Mouse (Mus musculus) left cerebral cortex, adult 18-20 months (tissue): Measurements from ENCODE around the gene Wdr34. TPM values are rescaled to one million over a fixed set of nuclear protein-coding genes. Genes with fewer than 3 reads are reported as not detected.
"Not testable (repeated sequence)": the region's sequence is repeated elsewhere in the genome, so short reads cannot be mapped to it uniquely, and the experiment has no call there.

Experiments used
- DNase-seq, 2 experiments: peaks; one replicate each; pipeline ENCODE4 v3.0.0; 2021 to 2022; ENCODE audit warnings: low spot score in 2 of 2, mixed read lengths in 1 of 2
- total RNA-seq, 2 experiments: library from RNA; stranded (reverse); gene quantifications; 2 replicates each; pipeline ENCODE4 v1.2.3; 2021

Gene Wdr34
- total RNA-seq, 2 experiments from 2014 or later: 39.5 to 45.2 TPM

GRCm38 (mm10) chr2:30067031-30067888 is 18.6 kb upstream of the Wdr34 start:
- peak; percentile 29 to 31 for DNase-seq

DNA sequence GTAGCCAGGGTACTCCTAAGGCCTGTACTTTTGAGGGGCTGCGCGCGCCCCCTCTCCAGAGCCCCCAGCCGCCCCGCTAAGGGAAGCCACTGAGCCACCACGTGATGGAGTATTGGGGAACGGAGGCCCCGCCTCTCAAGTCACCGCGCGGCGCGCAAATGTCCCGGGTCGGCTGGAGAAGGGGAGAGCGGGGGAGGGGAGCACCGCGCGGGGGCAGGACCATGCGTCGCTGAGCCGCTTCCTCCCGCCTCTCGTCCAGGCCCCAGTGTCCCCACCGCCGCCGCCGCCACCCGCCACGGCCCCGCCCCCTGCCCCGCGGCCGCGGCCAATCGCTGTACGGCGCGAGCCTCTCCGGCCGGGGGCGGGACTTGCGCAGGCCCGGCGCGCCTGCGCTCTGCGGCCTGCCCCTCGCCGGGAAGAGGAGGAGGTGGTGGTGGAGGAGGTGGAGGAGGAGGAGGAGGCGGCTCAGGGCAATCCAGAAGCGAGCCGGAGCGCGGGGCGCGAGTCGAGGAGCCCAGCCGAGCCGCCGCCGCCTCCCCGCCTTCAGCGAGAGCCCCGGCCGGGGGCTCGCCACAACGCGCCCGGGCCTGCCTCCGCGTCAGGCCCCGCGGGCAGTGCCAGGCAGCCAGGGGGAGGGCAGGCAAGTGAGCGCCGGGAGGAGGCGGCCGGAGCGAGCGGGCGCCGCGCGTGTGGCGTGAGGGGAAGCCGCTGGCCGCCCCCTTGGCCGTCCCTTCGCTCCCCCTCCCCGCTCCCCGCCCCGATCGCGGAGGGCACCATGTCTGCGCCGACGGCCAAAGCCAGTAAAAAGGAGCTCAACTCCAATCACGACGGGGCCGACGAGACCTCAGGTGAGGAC is 17.6 kb upstream of the Wdr34 start:
- DNase-seq: peak; percentile 88 to 95

GRCm38 (mm10) chr2:30064298-30064697 is 15.6 kb upstream of the Wdr34 start:
- no peak for DNase-seq

DNA sequence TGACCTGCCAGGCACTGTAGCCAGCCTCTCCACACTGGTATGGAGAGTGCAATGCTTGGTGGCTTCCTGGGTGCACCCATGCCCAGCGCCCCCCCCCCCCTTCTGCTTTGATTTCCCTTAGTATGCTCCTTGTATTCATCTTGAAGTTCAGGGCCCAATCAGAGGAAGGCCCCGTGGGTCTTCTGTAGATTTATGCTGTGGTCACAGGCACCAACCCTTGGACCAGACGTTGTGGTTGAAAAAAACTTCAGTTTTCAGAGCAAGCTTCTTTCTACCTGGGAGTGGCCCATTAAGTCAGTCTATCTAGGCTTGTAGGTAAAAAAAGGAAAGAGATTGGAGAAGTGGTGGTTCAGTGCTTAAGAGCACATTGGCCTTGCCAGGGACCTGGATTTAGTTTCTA is 15.1 kb upstream of the Wdr34 start:
- DNase-seq: no peak

DNA sequence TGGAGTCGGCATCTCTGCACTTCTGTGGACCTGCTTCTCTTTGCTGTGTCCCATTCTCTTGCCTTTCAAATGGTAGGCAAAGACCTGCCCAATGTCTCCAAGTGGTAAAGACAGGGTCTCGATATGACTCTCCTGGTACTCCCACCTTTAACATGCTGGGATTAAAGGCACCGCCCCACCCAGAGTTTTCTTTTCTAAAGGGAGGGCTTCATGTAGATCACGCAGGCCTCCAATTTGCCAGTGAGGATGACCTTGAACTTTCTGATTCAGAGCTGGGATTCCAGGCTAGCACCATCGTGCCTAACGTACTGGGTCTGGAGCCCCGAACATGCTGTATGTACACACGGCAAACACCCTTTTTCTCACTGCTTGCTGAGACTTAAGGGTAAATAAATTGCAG is 14.6 kb upstream of the Wdr34 start:
- DNase-seq: no peak

- peak; percentile 28 to 32 for DNase-seq
Observed at GRCm38 (mm10) chr2:30062249-30063093, 13.8 kb upstream of the Wdr34 start.

DNA sequence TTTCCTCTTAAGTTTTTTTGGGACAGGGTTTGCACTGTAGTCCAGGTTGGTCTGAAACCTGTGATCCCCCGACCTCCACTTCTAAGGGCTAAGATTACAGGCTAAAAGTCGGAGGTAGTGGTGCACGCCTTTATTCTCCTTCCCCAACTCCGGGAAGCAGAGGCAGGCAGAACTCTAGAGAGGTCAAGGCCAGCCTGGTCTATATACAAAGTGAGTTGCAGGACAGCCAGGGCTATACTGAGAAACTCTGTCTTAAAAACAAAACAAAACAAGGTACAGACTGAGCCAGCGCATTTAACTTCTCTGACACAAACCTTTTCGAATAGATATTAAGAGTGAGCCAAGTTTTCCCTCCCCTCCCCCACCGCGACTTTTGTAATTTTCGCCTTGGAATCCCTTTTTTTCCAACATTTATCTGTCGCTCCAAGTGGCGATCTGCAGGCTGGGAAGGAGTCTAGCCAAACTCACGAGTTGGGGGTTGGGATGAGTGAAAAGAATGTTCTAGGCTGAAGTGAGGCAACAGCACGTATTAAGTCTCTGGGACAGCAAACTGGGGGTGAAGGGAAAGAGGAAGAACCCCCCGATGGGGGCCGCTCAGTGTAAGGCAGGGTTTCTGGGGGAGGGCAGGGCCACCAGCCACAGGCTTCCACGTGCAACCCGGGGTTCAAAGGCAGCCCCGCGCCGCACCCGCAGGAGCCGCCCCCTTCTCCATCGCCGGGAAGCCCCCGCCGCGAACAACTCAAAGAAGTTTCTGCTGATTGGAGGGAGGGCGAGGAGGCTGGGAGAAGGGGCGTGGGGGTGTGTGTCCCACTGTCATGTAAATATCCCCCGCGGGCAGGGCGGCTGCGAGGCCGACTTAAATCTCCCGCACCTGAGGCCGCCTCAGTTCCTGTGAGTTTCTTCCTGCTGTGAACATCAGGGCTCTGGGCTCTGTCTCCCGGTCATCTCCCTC is 12.8 kb upstream of the Wdr34 start:
- no peak for DNase-seq

DNA sequence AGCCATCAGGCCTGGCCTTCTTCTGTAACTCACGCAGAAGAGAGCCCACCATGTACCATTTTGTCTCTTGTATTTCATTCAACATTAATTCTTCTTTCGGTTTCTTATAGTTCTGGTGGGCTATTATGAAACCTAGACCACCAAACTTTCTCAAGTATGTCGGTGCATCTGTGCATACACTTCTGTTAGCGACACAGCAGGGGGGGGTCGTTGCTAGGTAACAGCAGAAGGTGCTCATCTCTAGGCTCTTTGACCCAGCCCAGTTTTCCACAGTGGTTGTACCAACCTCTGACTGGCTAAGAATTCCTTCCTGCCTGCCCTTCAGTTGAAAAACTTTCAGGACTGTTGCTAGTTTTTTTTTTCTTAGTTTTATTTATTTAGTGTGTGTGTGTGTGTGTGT is 9.7 kb upstream of the Wdr34 start:
- no peak for DNase-seq

GRCm38 (mm10) chr2:30057223-30057904 is 8.7 kb upstream of the Wdr34 start, which contains the start of gene Set:
TSS of gene Set (plus strand) at chr2:30057378.
- DNase-seq: no peak

DNA sequence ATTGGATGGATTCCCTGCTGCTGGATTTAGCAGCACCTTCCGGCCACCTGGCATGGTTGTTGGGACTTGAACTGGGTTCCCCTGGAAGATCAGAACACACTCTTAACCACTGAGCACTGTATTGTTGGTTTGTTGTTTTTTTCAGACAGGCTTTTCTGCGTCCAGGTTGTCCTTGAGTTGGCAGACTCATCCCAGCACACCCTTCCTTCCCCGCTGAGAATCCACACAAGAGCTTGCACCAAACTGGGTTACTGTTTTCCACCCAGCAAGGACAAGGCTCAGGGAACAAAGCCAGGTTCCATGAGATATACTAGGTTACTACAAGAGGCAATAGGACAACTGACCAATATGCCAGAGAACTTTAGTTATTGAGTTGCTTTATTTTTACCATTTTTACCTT is 8.1 kb upstream of the Wdr34 start:
- no peak for DNase-seq

DNA sequence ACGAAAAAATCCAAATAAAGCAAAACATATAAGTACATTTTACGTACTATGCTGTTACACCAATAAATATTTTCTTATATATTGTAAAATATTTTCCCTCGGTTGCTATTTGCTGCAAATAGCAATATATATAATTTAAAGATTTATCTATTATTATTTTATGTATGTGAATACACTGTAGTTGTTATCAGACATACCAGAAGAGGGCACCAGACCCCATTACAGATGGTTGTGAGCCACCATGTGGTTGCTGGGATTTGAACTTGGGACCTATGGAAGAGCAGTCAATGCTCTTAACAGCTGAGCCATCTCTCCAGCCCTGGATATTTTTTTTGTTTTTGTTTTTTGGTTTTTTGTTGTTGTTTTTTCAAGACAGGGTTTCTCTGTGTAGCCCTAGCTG is 6.6 kb upstream of the Wdr34 start:
- not testable (repeated sequence) for DNase-seq

- no peak for DNase-seq
Observed at GRCm38 (mm10) chr2:30051992-30052761, 3.5 kb upstream of the Wdr34 start.

DNA sequence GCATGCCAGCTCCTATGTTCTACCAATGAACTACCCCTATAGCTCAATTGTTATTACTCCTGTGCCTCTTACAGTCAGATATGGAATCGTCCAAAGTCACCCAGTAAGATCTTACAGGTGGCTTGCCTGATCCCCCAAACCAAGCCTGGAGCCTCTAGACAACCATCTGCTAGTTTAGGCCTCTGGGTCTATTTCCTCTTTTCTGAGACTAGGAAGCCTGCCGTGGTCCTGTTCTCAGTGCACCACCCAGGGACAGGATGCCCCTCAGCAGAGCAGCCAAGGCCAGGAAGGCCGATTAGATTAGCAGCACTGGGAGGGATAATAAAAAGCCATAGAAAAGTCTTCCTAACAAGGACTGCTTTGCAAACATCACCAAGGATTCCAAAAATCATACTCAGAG is 1.1 kb upstream of the Wdr34 start:
- no peak for DNase-seq

DNA sequence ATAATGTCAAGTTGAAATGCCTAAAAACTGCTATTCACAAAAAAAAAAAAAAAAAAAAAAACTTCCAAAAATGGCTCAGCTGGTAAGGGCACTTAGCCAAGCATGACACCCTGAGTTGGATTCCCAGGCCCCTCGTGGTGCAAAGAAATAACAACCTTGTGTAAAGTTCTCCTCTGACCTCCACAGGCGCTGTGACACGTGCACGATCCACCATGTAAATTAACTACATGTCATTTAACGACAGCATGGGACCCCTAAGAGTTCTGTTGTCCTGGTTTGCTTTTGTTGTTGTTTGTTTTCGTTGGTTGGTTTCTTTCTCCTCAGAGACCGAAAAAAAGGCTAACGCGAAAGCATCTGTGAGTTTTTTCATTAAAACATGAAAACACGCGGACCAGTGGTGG is 580 bp downstream of the Wdr34 start:
- DNase-seq: no peak

DNA sequence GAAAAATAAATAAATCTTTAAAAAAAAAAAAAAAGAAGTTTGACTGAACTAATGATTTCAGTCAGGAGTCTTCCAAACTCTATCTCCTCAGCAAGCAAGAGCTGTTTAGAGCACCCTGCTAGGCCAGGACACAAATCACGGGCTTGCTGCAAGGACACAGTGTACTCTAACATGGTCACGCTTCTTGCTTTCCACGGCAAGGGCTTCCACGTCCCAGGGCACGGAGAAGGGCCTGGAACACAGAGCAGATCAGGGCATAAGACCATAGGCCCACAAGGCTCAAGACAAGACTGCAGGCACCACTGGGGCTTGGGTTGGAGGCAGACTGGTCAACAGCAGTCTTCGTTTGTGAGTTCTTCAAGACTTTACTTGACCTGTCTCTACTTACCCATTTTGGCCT is 1.6 kb downstream of the Wdr34 start:
- no peak for DNase-seq

- no peak for DNase-seq
Observed at GRCm38 (mm10) chr2:30044550-30044949, 4.1 kb downstream of the Wdr34 start.

GRCm38 (mm10) chr2:30042445-30042844 is 6.2 kb downstream of the Wdr34 start:
- DNase-seq: peak; percentile 73 to 82

GRCm38 (mm10) chr2:30039687-30040086 is 9.0 kb downstream of the Wdr34 start:
- DNase-seq: no peak

DNA sequence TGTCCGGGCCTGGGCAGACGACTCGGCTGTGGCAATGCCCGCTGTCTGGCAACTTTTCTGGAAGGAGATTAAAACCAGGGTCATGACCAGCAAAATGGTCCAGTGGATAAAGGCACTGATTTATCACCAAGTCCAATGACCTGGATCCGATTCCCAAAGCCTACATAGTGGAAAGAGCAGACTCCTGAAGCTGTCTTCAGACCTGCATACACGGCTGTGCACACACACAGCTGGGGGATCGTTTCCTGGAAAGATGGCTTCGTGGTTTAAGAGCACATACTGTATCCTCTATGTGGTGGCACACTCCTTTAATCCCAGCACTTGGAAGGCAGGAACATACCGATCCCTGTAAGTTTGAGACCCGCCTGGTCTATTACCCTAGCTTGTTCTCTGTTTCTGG is 10.3 kb downstream of the Wdr34 start:
- no peak for DNase-seq
